Mouse (Mus musculus) brain, embryonic 14.5 days (tissue): ENCODE data around the gene Shb.

Source experiments
- CTCF ChIP-seq: fragments of 200-500 bp; IDR thresholded peaks from 2 replicates; pipeline ENCODE4 v1.5.1; 2012; ENCODE audit warnings: inconsistent platforms, mild to moderate bottlenecking, moderate library complexity, borderline replicate concordance; ENCODE audit not compliant: insufficient read depth, insufficient read length; ENCODE audit errors: extremely low read depth
- POLR2A ChIP-seq: fragments of 200-500 bp; IDR thresholded peaks from 2 replicates; pipeline ENCODE4 v1.6.1; 2012; ENCODE audit warnings: mild to moderate bottlenecking, inconsistent platforms, borderline replicate concordance; ENCODE audit not compliant: poor library complexity, insufficient read depth, insufficient read length, severe bottlenecking; ENCODE audit errors: extremely low read depth

DNA sequence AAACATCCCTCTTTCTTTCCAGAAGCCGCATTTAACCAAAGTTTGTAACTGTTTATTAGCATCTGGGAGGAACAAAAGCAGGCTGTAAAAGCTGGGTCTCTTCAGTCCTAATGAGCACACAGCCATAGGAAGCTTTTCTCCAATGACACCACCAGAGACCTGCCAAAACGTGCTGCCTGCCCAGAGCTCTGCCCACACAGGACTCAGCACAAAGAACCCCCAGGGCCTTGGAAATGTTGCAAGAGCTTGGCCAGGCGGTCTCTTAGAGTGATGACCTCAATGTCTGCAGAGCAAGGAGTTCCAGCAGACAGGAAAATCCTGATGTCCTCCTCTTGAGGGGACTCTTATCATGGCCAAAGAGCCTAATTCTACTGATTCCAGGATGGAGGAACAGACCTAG, 28.5 kb downstream of the Shb start:
- TF ChIP-seq CTCF (no peak), POLR2A (no peak)
